In genomic region chr4:22645616-22646015, GRCm38 (mm10) we compare ENCODE assay signal across 16 mouse cellular contexts.
DNase-seq lines count a peak whose midpoint lies in the region; ATAC-seq and TF ChIP-seq lines count a peak whose summit lies in the region.
"Had no signal": no experiment of that assay in that cellular context is flagged by ENCODE, and none has a peak within 500 bp of the region (broad histone marks: within the 10 kb centered on the region; RNA-seq: fewer than 3 reads in every experiment).

No protein-coding gene starts in this region.

- H3K4me3 ChIP-seq in kidney, postnatal 0 days (replicated peaks; ENCODE audit: low read depth, low read length), result no peak overlapping the region
- no peak overlapping the region for H3K4me3 ChIP-seq in neural tube, embryonic 11.5 days (ENCODE audit: low read depth, low read length)
- H3K4me3 ChIP-seq: embryonic facial prominence, embryonic 12.5 days; forebrain, embryonic 15.5 days; intestine, embryonic 15.5 days; layer of hippocampus, adult 2 months; liver, embryonic 15.5 days; neural tube, embryonic 13.5 days had no signal

- H3K27me3 ChIP-seq in kidney, postnatal 0 days (ENCODE audit: insufficient read depth, low read length), result no peaks in the 10 kb centered on the region
- no peaks in the 10 kb centered on the region for H3K27me3 ChIP-seq in neural tube, embryonic 11.5 days (ENCODE audit: control insufficient read depth, insufficient read depth, low read length)
- H3K27me3 ChIP-seq: embryonic facial prominence, embryonic 12.5 days; forebrain, embryonic 15.5 days; intestine, embryonic 15.5 days; liver, embryonic 15.5 days; neural tube, embryonic 13.5 days had no signal

- TF ChIP-seq CTCF in kidney, postnatal 0 days (IDR thresholded peaks at IDR 0.05; ENCODE audit: low read depth), result no peak

- H3K27ac ChIP-seq in kidney, postnatal 0 days, result no peak overlapping the region
- no peak overlapping the region for H3K27ac ChIP-seq in neural tube, embryonic 11.5 days (ENCODE audit: low read depth, low read length)
- H3K27ac ChIP-seq: embryonic facial prominence, embryonic 12.5 days; forebrain, embryonic 15.5 days; intestine, embryonic 15.5 days; layer of hippocampus, adult 2 months; liver, embryonic 15.5 days; neural tube, embryonic 13.5 days had no signal

- H3K9ac ChIP-seq in kidney, postnatal 0 days (ENCODE audit: low read depth, low read length), result no peak overlapping the region
- no peak overlapping the region for H3K9ac ChIP-seq in neural tube, embryonic 11.5 days (ENCODE audit: low read length)
- H3K9ac ChIP-seq: embryonic facial prominence, embryonic 12.5 days; forebrain, embryonic 15.5 days; intestine, embryonic 15.5 days; liver, embryonic 15.5 days; neural tube, embryonic 13.5 days had no signal

- no peaks in the 10 kb centered on the region for H3K9me3 ChIP-seq in kidney, postnatal 0 days (replicated peaks; ENCODE audit: low read length)
- no peaks in the 10 kb centered on the region for H3K9me3 ChIP-seq in neural tube, embryonic 11.5 days (ENCODE audit: control insufficient read depth, low read length)
- H3K9me3 ChIP-seq: embryonic facial prominence, embryonic 12.5 days; forebrain, embryonic 15.5 days; intestine, embryonic 15.5 days; liver, embryonic 15.5 days; neural tube, embryonic 13.5 days had no signal

- no peak overlapping the region for H3K4me2 ChIP-seq in kidney, postnatal 0 days (ENCODE audit: low read length)
- no peak overlapping the region for H3K4me2 ChIP-seq in neural tube, embryonic 11.5 days (ENCODE audit: low read depth)
- H3K4me2 ChIP-seq: embryonic facial prominence, embryonic 12.5 days; forebrain, embryonic 15.5 days; heart, embryonic 11.5 days; intestine, embryonic 15.5 days; liver, embryonic 15.5 days; neural tube, embryonic 13.5 days had no signal

- H3K4me1 ChIP-seq in kidney, postnatal 0 days (replicated peaks; ENCODE audit: insufficient read depth, low read length), result no peaks in the 10 kb centered on the region
- H3K4me1 ChIP-seq in neural tube, embryonic 11.5 days (ENCODE audit: control insufficient read depth, insufficient read depth, low read length), result no peaks in the 10 kb centered on the region
- H3K4me1 ChIP-seq: embryonic facial prominence, embryonic 12.5 days; forebrain, embryonic 15.5 days; intestine, embryonic 15.5 days; liver, embryonic 15.5 days; neural tube, embryonic 13.5 days had no signal

- 55% methylated on average over 3 of the region's 3 CpGs for WGBS in kidney, postnatal 0 days
- WGBS in neural tube, embryonic 11.5 days, result 62% methylated on average over 3 of the region's 3 CpGs

- no peak for ATAC-seq in kidney, postnatal 0 days (replicated peaks; ENCODE audit: low FRiP score, low read depth)
- no peak for ATAC-seq in neural tube, embryonic 11.5 days (ENCODE audit: insufficient read depth, low FRiP score, low TSS enrichment)
- ATAC-seq: forebrain, embryonic 15.5 days; intestine, embryonic 15.5 days had no signal

- H3K36me3 ChIP-seq in kidney, postnatal 0 days (ENCODE audit: insufficient read depth, low read length), result no peaks in the 10 kb centered on the region
- no peaks in the 10 kb centered on the region for H3K36me3 ChIP-seq in neural tube, embryonic 11.5 days (ENCODE audit: control insufficient read depth, insufficient read depth, low read length)
- H3K36me3 ChIP-seq: embryonic facial prominence, embryonic 12.5 days; forebrain, embryonic 15.5 days; intestine, embryonic 15.5 days; liver, embryonic 15.5 days; neural tube, embryonic 13.5 days had no signal

- peak; percentile 34 for DNase-seq in kidney, postnatal 0 days (ENCODE audit: low spot score)
- no peak for DNase-seq in kidney, adult 8-10 months
- peak; percentile 14 for DNase-seq in Muller cell, postnatal 12 days (ENCODE audit: inconsistent ontology term)
- DNase-seq in embryo, embryonic 11.5 days (ENCODE audit: low read depth, low spot score), result peak; percentile 37
- peak; percentile 18 for DNase-seq in neural tube, embryonic 11.5 days (ENCODE audit: low spot score)
- DNase-seq in testis, postnatal 10 days (ENCODE audit: low spot score), result no peak
- DNase-seq in kidney, postnatal 25 days, result no peak
- DNase-seq: gastrocnemius, postnatal 10 days; thymus, postnatal 4 days had no signal

Comparison
In these comparisons a context has a peak if more than half of its experiments do, and no peak if none do; other contexts are left out.
1. DNase-seq: peak in kidney, postnatal 0 days (single experiment), Muller cell, postnatal 12 days (single experiment), embryo, embryonic 11.5 days (single experiment) and neural tube, embryonic 11.5 days (single experiment); none in kidney, adult 8-10 months (0 of 2), testis, postnatal 10 days (single experiment) and kidney, postnatal 25 days (0 of 2).